Mouse (Mus musculus) embryo, embryonic 11.5 days (tissue): ENCODE measurements around the gene Atxn7l2.
A peak's percentile ranks its signal among the peaks of the same experiment; 100 is the strongest.

Source experiments
- DNase-seq: peaks from one replicate; pipeline ENCODE4 v3.0.0-alpha.2; 2012; ENCODE audit warnings: low read depth, low spot score

The Atxn7l2 gene

DNA sequence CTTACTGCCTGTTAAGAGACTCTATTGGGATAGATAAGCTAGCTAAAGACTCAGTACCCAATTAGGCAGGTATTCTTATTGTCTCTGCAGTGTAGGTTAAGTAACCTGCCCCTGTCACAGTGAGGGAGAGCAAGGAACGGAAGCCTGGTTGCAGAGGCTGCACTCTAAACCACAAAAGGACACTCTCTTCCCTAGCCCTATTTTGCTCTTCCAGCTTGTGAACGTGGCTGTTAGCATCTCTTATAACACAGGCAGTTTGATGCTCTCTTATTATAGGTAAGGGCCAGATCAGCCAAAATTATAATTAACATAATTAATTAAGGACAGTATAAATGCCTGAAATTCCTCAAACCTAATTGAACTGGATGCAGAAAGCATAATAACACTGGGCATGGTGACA lies 30.2 kb downstream of the Atxn7l2 start:
- DNase-seq: no peak

GRCm38 (mm10) chr3:108178756-108179715 lies 31.7 kb downstream of the Atxn7l2 start:
- no peak for DNase-seq

DNA sequence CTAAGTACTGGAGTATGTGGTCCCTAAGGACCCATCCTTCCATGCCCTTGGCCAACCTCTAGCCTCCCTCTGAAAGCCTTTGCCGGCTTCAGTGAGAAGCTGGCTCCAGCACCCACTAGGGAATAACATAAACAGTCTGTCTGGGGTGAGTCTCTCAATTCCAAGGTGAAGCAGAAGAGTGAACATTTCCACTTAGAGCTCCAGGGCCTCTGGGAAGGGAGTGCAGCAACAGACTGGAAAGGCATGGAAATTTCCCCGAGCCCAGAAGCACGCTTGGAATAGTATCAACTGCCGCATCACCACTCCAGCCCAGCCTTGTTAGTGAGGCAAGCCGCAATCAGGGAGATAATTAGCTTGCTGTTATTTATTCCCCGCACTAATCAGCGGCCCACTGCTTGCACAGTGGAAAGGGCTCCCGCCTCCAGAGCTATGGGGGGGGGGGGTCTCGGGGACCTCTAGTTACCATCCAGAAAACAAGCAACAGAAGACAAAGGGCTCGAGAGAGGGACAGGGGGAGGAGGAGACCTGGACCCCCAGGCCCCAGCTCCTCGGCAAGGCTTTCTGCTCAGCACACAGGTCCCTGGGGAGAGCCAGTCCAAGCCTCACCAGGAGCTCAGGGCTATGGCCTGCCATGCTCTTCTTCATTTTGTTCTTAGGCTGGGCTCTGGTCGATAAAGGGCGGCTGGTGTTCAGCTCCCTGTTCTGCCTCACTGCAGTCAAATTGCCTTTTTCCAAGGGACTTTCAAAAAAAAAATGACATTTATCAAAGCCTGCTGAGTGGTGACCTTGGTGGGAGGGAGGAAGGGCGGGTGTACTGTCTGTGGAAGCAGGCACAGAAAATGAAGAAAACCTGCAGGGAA lies 35.8 kb downstream of the Atxn7l2 start:
- DNase-seq: no peak

- no peak for DNase-seq
Measured at GRCm38 (mm10) chr3:108169199-108169598, 41.5 kb downstream of the Atxn7l2 start.

DNA sequence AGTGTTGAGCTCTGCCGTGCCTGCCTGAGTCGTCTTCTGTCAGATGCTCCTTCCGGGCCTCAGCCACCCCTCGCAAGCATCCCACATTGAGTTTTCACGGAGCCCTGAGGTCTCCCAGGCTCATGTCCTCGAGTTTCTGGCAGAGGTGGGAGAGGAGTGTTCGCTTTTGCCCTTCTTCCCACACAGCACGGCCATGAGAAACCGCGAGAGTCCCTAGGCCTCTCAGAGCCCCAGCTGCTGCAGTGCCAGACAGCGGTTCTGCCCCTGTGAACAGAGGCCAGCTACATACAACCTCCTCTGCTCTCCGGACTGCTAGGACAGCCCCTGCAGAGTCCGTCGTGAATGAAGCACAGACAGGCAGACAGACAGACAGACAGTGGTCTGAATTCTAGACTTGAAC lies 43.2 kb downstream of the Atxn7l2 start:
- DNase-seq: no peak

GRCm38 (mm10) chr3:108166486-108167211 lies 44.1 kb downstream of the Atxn7l2 start:
- peak; percentile 63 for DNase-seq

GRCm38 (mm10) chr3:108165532-108166315 lies 45.0 kb downstream of the Atxn7l2 start:
- DNase-seq: no peak

DNA sequence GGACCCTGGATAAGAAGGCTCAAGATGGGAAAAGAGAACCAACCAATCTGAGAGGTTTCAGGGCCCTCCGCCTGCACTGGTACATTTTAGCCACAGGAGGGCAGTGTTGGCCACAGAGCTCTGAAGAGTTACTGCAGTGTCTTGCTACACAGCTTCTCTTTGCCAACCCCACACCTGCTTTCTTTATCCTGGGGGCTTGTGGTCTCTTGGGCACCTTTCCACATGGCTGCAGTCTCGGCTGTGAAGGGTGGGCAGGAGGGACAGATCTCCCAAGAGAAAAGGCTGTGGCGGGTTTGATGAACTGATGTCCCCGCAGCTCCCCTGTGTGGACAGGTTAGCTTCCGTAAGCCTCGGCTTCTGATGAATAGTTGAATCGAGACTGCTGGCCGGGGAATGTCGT lies 45.9 kb downstream of the Atxn7l2 start:
- peak; percentile 68 for DNase-seq

DNA sequence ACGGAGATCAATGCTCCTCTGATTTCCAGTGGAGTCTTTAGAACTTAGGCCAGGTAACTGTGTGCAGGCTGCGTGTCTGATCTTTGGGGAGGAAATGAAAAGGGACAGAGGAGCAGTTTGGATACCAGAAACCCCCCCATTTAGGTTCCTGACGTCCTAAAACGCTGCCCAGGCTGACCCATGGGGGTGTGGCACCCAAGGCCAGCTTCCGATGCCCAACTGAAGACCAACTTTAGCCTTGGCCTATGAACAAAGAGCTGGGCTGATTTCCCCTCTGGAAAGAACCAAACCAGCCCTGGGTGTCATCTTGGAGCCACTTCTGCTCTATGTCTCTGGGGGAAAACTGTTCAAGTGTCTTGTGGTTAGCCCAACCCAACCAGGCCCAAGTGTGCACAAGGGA lies 46.6 kb downstream of the Atxn7l2 start:
- no peak for DNase-seq

GRCm38 (mm10) chr3:108158383-108159037 lies 52.2 kb downstream of the Atxn7l2 start:
- no peak for DNase-seq

DNA sequence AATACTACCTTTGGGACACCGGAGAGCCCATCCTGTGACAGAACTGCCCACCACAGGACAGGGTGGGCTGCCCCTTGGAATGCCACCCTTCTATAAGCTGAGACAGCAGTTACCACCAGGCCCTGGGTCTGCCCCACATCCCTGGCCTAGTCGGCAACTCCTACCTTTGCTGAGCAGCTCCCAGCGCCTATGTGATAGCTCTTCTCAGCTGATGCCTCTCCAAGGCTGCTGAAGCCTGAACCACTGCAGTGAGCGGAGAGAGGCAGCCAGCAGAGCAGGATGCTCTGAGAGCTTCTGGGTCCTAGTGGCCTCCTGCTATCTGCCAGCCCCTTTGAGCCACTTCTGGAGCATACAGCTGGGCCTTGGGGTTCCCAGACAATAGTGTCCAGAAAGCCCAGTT lies 56.1 kb downstream of the Atxn7l2 start, which contains the start of gene Gpr61:
TSS of gene Gpr61 (minus strand) at position 227 of the 400 bp plus-strand sequence.
- no peak for DNase-seq

DNA sequence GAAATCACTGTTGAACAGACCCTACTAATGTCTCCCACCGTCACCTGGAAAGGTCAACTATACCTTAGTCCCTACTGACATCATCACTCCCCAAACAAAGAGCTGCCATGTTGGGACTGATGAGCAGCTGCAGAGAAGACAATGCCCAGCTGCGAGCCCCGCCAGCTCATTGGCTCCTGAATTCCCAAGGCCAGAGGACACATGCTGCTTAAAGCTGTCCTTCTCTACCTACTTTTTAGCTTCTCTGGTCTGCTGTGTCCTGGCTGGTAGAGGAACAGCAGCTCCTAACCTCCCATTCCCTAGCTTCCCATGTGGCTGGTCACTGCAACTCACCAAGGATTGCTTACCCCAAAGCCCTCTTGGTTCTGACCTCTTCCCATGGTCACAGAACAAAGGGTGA lies 58.4 kb downstream of the Atxn7l2 start:
- no peak for DNase-seq
